ENCODE assay signal across 9 mouse cellular contexts in the genomic region with DNA sequence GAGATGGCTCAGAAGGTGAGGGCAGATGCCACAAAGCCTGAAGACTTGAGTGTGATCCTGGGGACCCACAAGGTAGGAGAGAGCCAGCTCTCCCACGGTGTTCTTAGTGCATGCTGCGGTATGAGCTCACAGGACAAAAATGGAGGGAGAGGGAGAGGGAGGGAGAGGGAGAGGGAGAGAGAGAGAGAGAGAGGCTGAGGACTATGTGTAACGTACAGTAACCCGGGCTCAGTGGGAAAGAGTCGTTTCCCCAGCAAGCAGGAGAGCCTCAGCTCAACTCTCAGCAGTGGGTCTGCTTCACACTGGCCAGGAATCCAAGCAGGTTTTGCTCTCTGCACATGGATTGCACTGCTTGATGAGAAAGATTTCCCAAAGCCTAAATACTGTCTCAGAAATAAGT. TPM values are rescaled to one million over a fixed set of nuclear protein-coding genes. Genes with fewer than 3 reads are reported as not detected.
DNase-seq lines count a peak whose midpoint lies in the region; ATAC-seq and TF ChIP-seq lines count a peak whose summit lies in the region.
"Had no signal": no experiment of that assay in that cellular context is flagged by ENCODE, and none has a peak within 500 bp of the region (broad histone marks: within the 10 kb centered on the region; RNA-seq: fewer than 3 reads in every experiment).

No protein-coding gene starts in this region.

- H3K9me3 ChIP-seq in heart, embryonic 11.5 days (replicated peaks; ENCODE audit: control insufficient read depth, low read length) = no peaks in the 10 kb centered on the region
- no peaks in the 10 kb centered on the region for H3K9me3 ChIP-seq in G1E (replicated peaks)
- H3K9me3 ChIP-seq in hindbrain, embryonic 12.5 days (replicated peaks) = no peaks in the 10 kb centered on the region
- no peaks in the 10 kb centered on the region for H3K9me3 ChIP-seq in midbrain, embryonic 10.5 days (replicated peaks)

- no peak for ATAC-seq in heart, embryonic 11.5 days (replicated peaks; ENCODE audit: insufficient number of reproducible peaks, low FRiP score, low TSS enrichment)
- ATAC-seq in G1E (ENCODE audit: extremely low read depth, insufficient number of reproducible peaks, low FRiP score, poor library complexity, severe bottlenecking) = no peak
- peak; percentile 42; the same call in 1 of the 2 replicates for ATAC-seq in hindbrain, embryonic 12.5 days (ENCODE audit: low FRiP score)

- H3K36me3 ChIP-seq in heart, embryonic 11.5 days (ENCODE audit: control insufficient read depth, insufficient read depth, low read length) = peaks cover 10% of the 10 kb centered on the region; the same call in 1 of the 2 replicates
- peaks cover 41% of the 10 kb centered on the region for H3K36me3 ChIP-seq in G1E (replicated peaks)
- H3K36me3 ChIP-seq in hindbrain, embryonic 12.5 days = peaks cover 39% of the 10 kb centered on the region
- peaks cover 43% of the 10 kb centered on the region for H3K36me3 ChIP-seq in midbrain, embryonic 10.5 days

- peak overlapping the region; percentile 93 for H3K4me2 ChIP-seq in heart, embryonic 11.5 days
- peak overlapping the region; percentile 67 for H3K4me2 ChIP-seq in hindbrain, embryonic 12.5 days (replicated peaks)

- 18% methylated on average over 5 of the region's 5 CpGs for WGBS in heart, embryonic 11.5 days (ENCODE audit: insufficient replicate concordance)
- 15% methylated on average over 5 of the region's 5 CpGs for WGBS in hindbrain, embryonic 12.5 days
- whole genome bisulfite sequencing in midbrain, embryonic 10.5 days = 27% methylated on average over 5 of the region's 5 CpGs

- no peak overlapping the region; the same call in 1 of the 2 replicates for H3K4me3 ChIP-seq in heart, embryonic 11.5 days (ENCODE audit: low read depth, low read length)
- H3K4me3 ChIP-seq in G1E (ENCODE audit: low read depth, low read length) = peak overlapping the region; percentile 81; the same call in 1 of the 2 replicates
- H3K4me3 ChIP-seq in hindbrain, embryonic 12.5 days = no peak overlapping the region
- peak overlapping the region; percentile 61 for H3K4me3 ChIP-seq in midbrain, embryonic 10.5 days

- peak overlapping the region; percentile 78; the same call in 1 of the 2 replicates for H3K9ac ChIP-seq in heart, embryonic 11.5 days (ENCODE audit: low read depth, low read length)
- peak overlapping the region; percentile 64; the same call in 1 of the 2 replicates for H3K9ac ChIP-seq in hindbrain, embryonic 12.5 days

- no peak overlapping the region for H3K27ac ChIP-seq in heart, embryonic 11.5 days (ENCODE audit: low read depth, low read length)
- H3K27ac ChIP-seq in hindbrain, embryonic 12.5 days = no peak overlapping the region
- no peak overlapping the region for H3K27ac ChIP-seq in midbrain, embryonic 10.5 days (replicated peaks)

- no peak for DNase-seq in heart, adult 11 months
- no peak for DNase-seq in G1E (ENCODE audit: low spot score)
- DNase-seq in midbrain, embryonic 10.5 days (ENCODE audit: low spot score) = peak; percentile 22
- DNase-seq in c-Kit-positive CD71-positive TER-119-positive erythroid progenitor cells, embryonic 14.5 days (ENCODE audit: low spot score) = no peak
- DNase-seq in left cerebral cortex, adult 11 months (ENCODE audit: low spot score) = no peak
- no peak for DNase-seq in layer of hippocampus, adult 9-11 months

- no peaks in the 10 kb centered on the region for H3K27me3 ChIP-seq in heart, embryonic 11.5 days (ENCODE audit: control insufficient read depth, insufficient read depth, low read length)
- no peaks in the 10 kb centered on the region for H3K27me3 ChIP-seq in G1E (ENCODE audit: insufficient read depth, low read length)
- peaks cover 8% of the 10 kb centered on the region; the same call in 1 of the 2 replicates for H3K27me3 ChIP-seq in hindbrain, embryonic 12.5 days
- H3K27me3 ChIP-seq in midbrain, embryonic 10.5 days (ENCODE audit: low read depth, poor library complexity, severe bottlenecking) = peaks cover 12% of the 10 kb centered on the region

- H3K4me1 ChIP-seq in heart, embryonic 11.5 days (ENCODE audit: control insufficient read depth, insufficient read depth, low read length) = no peaks in the 10 kb centered on the region; the same call in 1 of the 2 replicates
- H3K4me1 ChIP-seq in G1E (ENCODE audit: insufficient read depth, low read depth, low read length) = peaks cover 65% of the 10 kb centered on the region
- H3K4me1 ChIP-seq in hindbrain, embryonic 12.5 days = peaks cover 7% of the 10 kb centered on the region; the same call in 1 of the 2 replicates
- H3K4me1 ChIP-seq in midbrain, embryonic 10.5 days = peaks cover 23% of the 10 kb centered on the region

- no peak for TF ChIP-seq CTCF in G1E (IDR thresholded peaks at IDR 0.05; ENCODE audit: low read depth, low read length)

RNA-seq across cellular contexts. Expression of a gene that starts 13.5 kb away (rescaled TPM):
- polyA plus RNA-seq in heart, embryonic 11.5 days (2014; fragmentation: Nextera tagmentation; extraction: Ambion mirVana) = 37.6 and 38.8 TPM in 2 replicates
- total RNA-seq in G1E (2014; fragmentation: Nextera tagmentation) = 106 and 127 TPM in 2 replicates
- total RNA-seq in G1E (2017) = 94.9 and 114 TPM in 2 replicates
- polyA plus RNA-seq in G1E (2012) = 9.8 and 17.3 TPM in 2 replicates
- 44.1 and 45.7 TPM in 2 replicates for polyA plus RNA-seq in hindbrain, embryonic 12.5 days (2016; fragmentation: Nextera tagmentation; extraction: Ambion mirVana)
- 45.2 and 46.0 TPM in 2 replicates for polyA plus RNA-seq in midbrain, embryonic 10.5 days (2016; fragmentation: Nextera tagmentation; extraction: Ambion mirVana)

RNA-seq across cellular contexts. Expression of a gene that starts 25.5 kb away (rescaled TPM):
- polyA plus RNA-seq in heart, embryonic 11.5 days (2014; fragmentation: Nextera tagmentation; extraction: Ambion mirVana) = 0.11 TPM in 1 of 2 replicates, not detected in the other
- 0.63 TPM in 1 of 2 replicates, not detected in the other for total RNA-seq in G1E (2014; fragmentation: Nextera tagmentation)
- 0.44 and 0.52 TPM in 2 replicates for total RNA-seq in G1E (2017)
- not detected in 2 replicates for polyA plus RNA-seq in G1E (2012)
- not detected in 2 replicates for polyA plus RNA-seq in hindbrain, embryonic 12.5 days (2016; fragmentation: Nextera tagmentation; extraction: Ambion mirVana)
- not detected in 2 replicates for polyA plus RNA-seq in midbrain, embryonic 10.5 days (2016; fragmentation: Nextera tagmentation; extraction: Ambion mirVana)
- polyA plus RNA-seq: gonadal fat pad, adult 2 months had no signal

RNA-seq across cellular contexts. Expression of a gene that starts 34.0 kb away (rescaled TPM):
- polyA plus RNA-seq in heart, embryonic 11.5 days (2014; fragmentation: Nextera tagmentation; extraction: Ambion mirVana) = 4.2 and 5.1 TPM in 2 replicates
- total RNA-seq in G1E (2014; fragmentation: Nextera tagmentation) = 6.1 and 8.8 TPM in 2 replicates
- total RNA-seq in G1E (2017) = 2.0 and 3.3 TPM in 2 replicates
- polyA plus RNA-seq in G1E (2012) = 0.58 and 1.0 TPM in 2 replicates
- 4.7 and 5.9 TPM in 2 replicates for polyA plus RNA-seq in hindbrain, embryonic 12.5 days (2016; fragmentation: Nextera tagmentation; extraction: Ambion mirVana)
- polyA plus RNA-seq in midbrain, embryonic 10.5 days (2016; fragmentation: Nextera tagmentation; extraction: Ambion mirVana) = 1.9 and 2.2 TPM in 2 replicates

RNA-seq across cellular contexts. Expression of a gene that starts 34.2 kb away (rescaled TPM):
- 10.2 and 12.7 TPM in 2 replicates for polyA plus RNA-seq in heart, embryonic 11.5 days (2014; fragmentation: Nextera tagmentation; extraction: Ambion mirVana)
- total RNA-seq in G1E (2014; fragmentation: Nextera tagmentation) = 95.0 and 101 TPM in 2 replicates
- total RNA-seq in G1E (2017) = 18.9 and 20.4 TPM in 2 replicates
- polyA plus RNA-seq in G1E (2012) = 32.4 and 37.1 TPM in 2 replicates
- polyA plus RNA-seq in hindbrain, embryonic 12.5 days (2016; fragmentation: Nextera tagmentation; extraction: Ambion mirVana) = 4.0 and 4.6 TPM in 2 replicates
- 5.0 and 5.5 TPM in 2 replicates for polyA plus RNA-seq in midbrain, embryonic 10.5 days (2016; fragmentation: Nextera tagmentation; extraction: Ambion mirVana)

Comparison
In these comparisons a context has a peak if more than half of its experiments do, and no peak if none do; other contexts are left out.
1. H3K4me3 ChIP-seq: peak in G1E (single experiment) and midbrain, embryonic 10.5 days (single experiment); none in heart, embryonic 11.5 days (single experiment) and hindbrain, embryonic 12.5 days (single experiment).